Mouse (Mus musculus): ENCODE data around the gene Ppm1h.

The Ppm1h gene

GRCm38 (mm10) chr10:122979356-122979755 is 300.8 kb downstream of the Ppm1h start:
- TF ChIP-seq GATA4 (IDR thresholded peaks at IDR 0.05; ENCODE audit: insufficient replicate concordance, low read length) = no peak

DNA sequence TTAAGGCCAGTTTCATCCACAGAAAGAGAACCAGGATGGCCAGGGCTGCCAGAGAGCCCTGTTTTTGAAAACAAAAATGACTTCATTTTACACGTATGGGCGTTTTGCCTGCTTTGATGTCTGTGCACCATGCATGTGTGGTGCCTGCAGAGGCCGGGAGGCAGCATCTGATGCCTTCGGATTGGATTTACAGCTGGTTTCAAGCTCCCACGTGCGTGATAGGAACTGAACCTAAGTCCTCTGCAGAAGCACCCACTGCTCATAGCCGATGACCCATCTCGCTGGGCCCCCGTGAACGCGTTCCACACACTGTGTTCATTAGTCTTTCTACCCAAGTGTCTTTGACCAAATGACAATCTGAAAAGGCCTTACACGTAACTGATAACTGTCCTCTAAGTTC is 301.6 kb downstream of the Ppm1h start:
- no peak for TF ChIP-seq GATA4 (IDR thresholded peaks at IDR 0.05; ENCODE audit: insufficient replicate concordance, low read length)

GRCm38 (mm10) chr10:122982909-122983578 is 304.5 kb downstream of the Ppm1h start:
- peak; percentile 13; the same call in 1 of the 2 replicates for TF ChIP-seq GATA4 (IDR thresholded peaks at IDR 0.05; ENCODE audit: insufficient replicate concordance, low read length)

- TF ChIP-seq GATA4 (IDR thresholded peaks at IDR 0.05; ENCODE audit: insufficient replicate concordance, low read length) = no peak; the same call in 1 of the 2 replicates
These were observed 305.3 kb downstream of the Ppm1h start for GRCm38 (mm10) chr10:122983579-122984530.

DNA sequence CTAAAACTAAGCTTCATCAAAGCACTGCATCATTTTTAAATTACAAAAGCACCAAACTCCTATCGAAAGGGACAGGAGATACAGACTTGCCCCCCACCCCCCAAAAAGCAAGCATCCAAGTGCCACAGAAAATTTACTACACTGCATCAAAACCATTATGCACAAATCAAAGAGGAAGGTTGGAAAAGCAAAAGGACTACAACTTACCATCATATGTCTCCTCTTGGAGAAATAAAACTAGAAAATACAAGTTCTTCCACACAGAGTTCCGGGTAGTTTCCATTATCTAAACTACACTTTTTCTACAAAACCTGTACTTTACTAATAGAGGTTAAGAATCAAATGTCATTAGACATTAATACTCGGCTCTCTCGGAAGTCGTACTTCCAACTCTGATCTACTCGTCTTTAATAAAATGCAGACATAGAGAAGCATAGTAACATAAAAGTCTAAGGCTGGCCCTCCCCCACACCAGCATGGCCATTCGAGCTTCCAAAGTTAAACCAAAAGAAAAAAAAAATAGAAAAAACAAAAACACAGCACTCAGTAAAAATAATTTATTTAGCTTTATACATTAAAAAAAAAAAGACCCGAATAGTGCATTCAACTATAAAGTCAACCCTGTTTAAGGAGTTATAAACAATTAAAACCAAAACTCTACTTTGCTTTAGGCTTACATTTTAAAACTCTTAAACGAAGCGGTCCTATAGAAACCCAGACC is 306.1 kb downstream of the Ppm1h start:
- TF ChIP-seq GATA4 (IDR thresholded peaks at IDR 0.05; ENCODE audit: insufficient replicate concordance, low read length) = no peak

GRCm38 (mm10) chr10:122985252-122985514 is 306.6 kb downstream of the Ppm1h start:
- no peak for TF ChIP-seq GATA4 (IDR thresholded peaks at IDR 0.05; ENCODE audit: insufficient replicate concordance, low read length)

GRCm38 (mm10) chr10:122985515-122986319 is 307.2 kb downstream of the Ppm1h start:
- no peak for TF ChIP-seq GATA4 (IDR thresholded peaks at IDR 0.05; ENCODE audit: insufficient replicate concordance, low read length)

GRCm38 (mm10) chr10:122986320-122987225 is 308.0 kb downstream of the Ppm1h start:
- no peak for TF ChIP-seq GATA4 (IDR thresholded peaks at IDR 0.05; ENCODE audit: insufficient replicate concordance, low read length)

DNA sequence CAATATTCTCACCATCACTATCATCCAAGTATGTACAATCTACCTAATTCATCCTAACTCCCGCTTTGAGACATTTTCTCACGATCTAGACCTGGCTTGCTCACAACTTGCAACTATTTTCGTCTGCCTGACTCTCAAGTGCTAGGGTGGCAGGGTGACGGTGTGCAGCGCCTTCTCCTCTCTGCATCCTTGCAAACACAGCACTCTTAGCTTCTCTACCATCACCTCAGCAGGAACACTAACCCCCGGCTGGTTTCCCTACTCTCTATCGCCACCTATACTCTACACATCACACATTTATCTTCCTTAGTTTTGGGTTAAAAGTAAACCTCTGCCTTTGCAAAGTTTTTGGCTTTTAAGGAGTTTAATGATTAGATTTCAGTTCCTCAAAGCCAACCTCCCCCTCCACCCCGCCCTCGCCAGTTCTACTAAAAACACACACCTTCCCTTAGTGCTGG is 309.1 kb downstream of the Ppm1h start:
- TF ChIP-seq GATA4 (IDR thresholded peaks at IDR 0.05; ENCODE audit: insufficient replicate concordance, low read length) = no peak

DNA sequence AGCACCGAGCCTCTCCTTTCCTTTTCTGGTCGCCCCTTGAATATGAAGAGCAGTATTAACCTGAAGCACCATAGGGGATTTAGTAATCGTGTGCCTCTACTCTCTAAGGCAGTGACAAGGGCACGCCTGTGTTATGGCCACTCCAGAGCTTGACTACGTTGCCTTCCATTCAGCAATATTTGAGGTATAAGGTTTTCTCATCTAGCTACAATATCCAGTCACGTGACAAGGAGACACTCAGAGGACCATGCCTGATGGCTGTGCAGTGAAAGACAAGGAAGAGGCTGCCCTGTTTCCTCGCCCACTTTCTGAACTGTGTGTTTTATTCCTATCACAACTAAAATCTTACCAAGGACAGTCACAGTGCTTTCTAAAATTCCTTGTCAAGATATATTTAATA is 309.8 kb downstream of the Ppm1h start:
- no peak for TF ChIP-seq GATA4 (IDR thresholded peaks at IDR 0.05; ENCODE audit: insufficient replicate concordance, low read length)

GRCm38 (mm10) chr10:122989916-122990315 is 311.4 kb downstream of the Ppm1h start:
- TF ChIP-seq GATA4 (IDR thresholded peaks at IDR 0.05; ENCODE audit: insufficient replicate concordance, low read length) = no peak

DNA sequence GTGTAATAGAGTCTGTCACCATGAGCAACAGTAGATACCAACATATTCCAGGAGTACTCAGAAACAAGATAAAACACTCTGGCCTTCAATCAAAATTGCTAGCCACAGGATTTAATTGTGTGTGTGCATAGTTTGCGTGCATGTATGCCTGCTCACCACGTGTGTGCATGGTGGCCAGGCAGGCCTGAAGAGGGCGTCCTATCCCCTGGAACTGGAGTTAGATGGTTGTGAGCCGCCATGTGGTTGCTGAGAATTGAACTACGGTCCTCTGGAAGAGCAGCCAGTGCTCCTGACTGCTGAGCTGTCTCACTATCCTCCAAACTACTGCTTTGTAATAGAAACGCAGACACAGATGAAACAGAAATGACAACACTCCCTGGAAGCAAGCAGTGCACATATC is 312.0 kb downstream of the Ppm1h start:
- no peak for TF ChIP-seq GATA4 (IDR thresholded peaks at IDR 0.05; ENCODE audit: insufficient replicate concordance, low read length)

DNA sequence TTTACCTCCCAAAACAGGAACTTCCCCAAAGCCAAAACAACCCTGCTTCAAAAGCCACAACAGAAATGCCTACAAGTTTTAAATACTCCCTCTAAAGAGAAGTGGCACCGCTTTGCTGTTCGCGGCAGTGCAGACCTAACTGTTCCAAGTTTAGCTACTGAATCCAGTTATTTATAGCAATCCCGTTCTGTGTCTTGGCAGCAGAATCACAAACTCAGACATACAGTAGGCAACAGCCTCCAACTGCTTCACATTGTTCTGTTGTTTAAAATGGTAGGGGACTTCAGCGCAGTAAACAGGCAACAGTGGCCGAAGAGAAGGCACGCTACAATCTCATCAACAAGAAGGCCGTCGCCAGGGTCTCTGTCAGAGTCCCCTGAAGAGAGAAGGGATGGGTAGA is 312.5 kb downstream of the Ppm1h start:
- TF ChIP-seq GATA4 (IDR thresholded peaks at IDR 0.05; ENCODE audit: insufficient replicate concordance, low read length) = no peak

- TF ChIP-seq GATA4 (IDR thresholded peaks at IDR 0.05; ENCODE audit: insufficient replicate concordance, low read length) = no peak
These were observed 313.1 kb downstream of the Ppm1h start for GRCm38 (mm10) chr10:122991648-122992047.
